Mouse (Mus musculus): ENCODE measurements around the gene Mettl16. TPM values are rescaled to one million over a fixed set of nuclear protein-coding genes. Genes with fewer than 3 reads are reported as not detected.

Gene Mettl16
- polyA plus RNA-seq, 1 experiment = 9.2 TPM

- H3K4me1 ChIP-seq (ENCODE audit: control insufficient read depth, insufficient read depth, low read length) = peaks cover 49% of the 10 kb centered on the region
Measured at GRCm38 (mm10) chr11:74835593-74836224, 65.1 kb downstream of the Mettl16 start.

DNA sequence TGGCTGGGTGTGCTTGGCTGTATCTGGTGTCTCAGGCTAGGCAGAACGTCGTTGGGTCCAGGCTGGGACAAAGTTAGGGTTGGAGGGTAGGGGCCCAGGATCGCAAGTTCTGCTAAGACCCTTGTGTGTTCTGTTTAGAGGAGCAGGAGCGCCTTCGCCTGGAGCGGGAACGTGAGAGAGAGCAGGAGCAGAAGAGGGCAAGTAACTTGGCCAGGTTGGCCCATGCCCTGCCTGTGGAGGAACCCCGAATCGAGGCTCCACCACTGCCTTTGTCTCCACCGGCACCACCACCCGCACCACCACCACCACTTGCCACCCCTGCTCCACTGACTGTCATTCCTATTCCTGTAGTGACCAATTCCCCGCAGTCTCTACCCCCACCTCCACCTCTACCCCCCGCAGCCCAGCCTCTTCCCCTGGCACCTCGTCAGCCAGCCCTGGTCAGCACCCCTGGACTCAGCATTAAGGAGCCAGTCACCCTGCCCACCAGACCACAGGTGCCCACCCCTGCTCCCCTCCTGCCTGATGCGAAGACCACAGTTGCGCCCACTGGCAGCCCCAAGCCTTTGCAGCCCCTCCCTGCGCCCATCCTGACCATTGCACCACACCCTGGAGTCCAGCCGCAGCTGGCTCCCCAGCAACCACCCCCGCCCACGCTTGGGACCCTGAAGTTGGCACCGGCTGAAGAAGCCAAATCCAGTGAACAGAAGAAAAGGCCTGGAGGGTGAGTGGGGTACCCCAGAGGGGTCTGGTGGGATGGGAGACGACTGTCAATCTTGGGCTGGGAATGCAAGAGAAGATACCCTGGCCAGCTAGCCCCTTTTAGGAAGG, 65.8 kb downstream of the Mettl16 start:
- H3K4me3 ChIP-seq (ENCODE audit: insufficient read depth, low read length) = no peak overlapping the region
- peaks cover 49% of the 10 kb centered on the region for H3K4me1 ChIP-seq (ENCODE audit: control insufficient read depth, insufficient read depth, low read length)
- H3K27ac ChIP-seq (ENCODE audit: insufficient read depth, low read depth, low read length) = peak overlapping the region; percentile 75; the same call in 1 of the 2 replicates
- no peak for TF ChIP-seq CTCF (IDR thresholded peaks at IDR 0.05; ENCODE audit: low read depth, low read length)
- TF ChIP-seq POLR2A (IDR thresholded peaks at IDR 0.05; ENCODE audit: borderline replicate concordance, low read depth, low read length) = no peak

More at GRCm38 (mm10) chr11:74835593-74836224, 65.1 kb downstream of the Mettl16 start:
- Histone ChIP-seq H3K27ac (ENCODE audit: insufficient read depth, low read depth, low read length) (no peak overlapping the region), H3K4me3 (ENCODE audit: insufficient read depth, low read length) (no peak overlapping the region)
- TF ChIP-seq CTCF (IDR thresholded peaks at IDR 0.05; ENCODE audit: low read depth, low read length) (no peak), POLR2A (IDR thresholded peaks at IDR 0.05; ENCODE audit: borderline replicate concordance, low read depth, low read length) (no peak)

GRCm38 (mm10) chr11:74837056-74837693, 66.5 kb downstream of the Mettl16 start:
- peaks cover 49% of the 10 kb centered on the region for H3K4me1 ChIP-seq (ENCODE audit: control insufficient read depth, insufficient read depth, low read length)
- TF ChIP-seq CTCF (IDR thresholded peaks at IDR 0.05; ENCODE audit: low read depth, low read length) (no peak), POLR2A (IDR thresholded peaks at IDR 0.05; ENCODE audit: borderline replicate concordance, low read depth, low read length) (no peak)
- H3K27ac ChIP-seq (ENCODE audit: insufficient read depth, low read depth, low read length) = peak overlapping the region; percentile 75
- peak overlapping the region; percentile 50 for H3K4me3 ChIP-seq (ENCODE audit: insufficient read depth, low read length)

DNA sequence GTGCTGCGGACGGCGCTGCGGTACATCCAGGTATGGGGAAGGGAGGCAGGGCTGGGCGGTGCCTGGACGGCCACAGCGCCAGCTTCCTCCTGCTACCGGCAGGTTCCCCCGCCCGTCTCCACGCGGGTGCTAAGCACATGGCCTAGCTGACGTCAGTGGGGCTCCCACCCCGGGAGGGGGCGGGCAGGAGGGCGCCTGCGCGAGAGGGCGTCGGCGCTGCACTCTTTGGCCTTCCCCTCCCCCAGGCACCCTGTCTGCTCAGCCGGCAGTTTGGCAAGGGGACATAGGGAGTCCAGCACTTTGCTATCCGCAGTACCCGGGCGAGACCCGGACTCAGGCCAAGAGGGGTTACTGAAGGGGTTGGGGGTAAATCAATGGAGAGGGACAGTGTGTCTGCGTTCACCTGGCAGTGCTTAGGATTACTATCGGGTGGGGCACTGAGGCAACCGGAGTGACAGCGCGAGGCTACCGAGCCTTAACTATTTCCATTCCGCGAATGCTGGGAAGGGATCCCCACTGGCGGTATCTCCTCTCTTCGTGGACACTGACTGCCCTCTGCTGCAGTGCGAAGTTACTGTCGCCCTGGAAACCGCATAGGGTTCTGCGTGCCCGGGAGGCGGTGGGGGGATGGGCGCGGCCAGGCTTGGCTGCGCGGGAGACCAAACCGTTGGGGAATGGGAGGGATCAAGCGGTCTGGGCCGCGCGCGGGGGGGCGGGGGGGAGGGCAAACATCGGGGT, 67.2 kb downstream of the Mettl16 start:
- peaks cover 49% of the 10 kb centered on the region for H3K4me1 ChIP-seq (ENCODE audit: control insufficient read depth, insufficient read depth, low read length)
- peak overlapping the region; percentile 69 for H3K4me3 ChIP-seq (ENCODE audit: insufficient read depth, low read length)
- TF ChIP-seq CTCF (IDR thresholded peaks at IDR 0.05; ENCODE audit: low read depth, low read length) (no peak), POLR2A (IDR thresholded peaks at IDR 0.05; ENCODE audit: borderline replicate concordance, low read depth, low read length) (no peak)
- H3K27ac ChIP-seq (ENCODE audit: insufficient read depth, low read depth, low read length) = peak overlapping the region; percentile 96

DNA sequence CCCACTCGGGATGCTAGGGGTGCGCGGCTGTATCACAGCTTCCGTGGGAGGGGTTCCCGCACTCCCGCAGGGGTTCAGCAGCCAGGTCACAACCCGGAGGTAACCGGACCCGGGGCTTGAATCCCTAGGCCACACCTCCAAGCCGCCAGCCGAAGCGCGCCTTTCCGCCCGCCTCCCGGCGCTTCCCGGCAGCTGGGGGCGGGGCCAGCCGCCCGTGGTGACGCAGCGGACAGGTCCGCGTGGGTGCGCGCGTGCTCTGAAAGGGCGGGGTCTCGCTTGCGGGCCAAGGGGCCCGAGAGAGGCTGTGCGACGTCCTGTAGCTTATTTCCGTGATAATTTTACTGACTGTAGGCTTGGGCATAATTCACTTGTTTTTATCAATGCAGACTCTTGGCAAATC, 67.8 kb downstream of the Mettl16 start:
- Histone ChIP-seq H3K4me3 (ENCODE audit: insufficient read depth, low read length) (peak overlapping the region; percentile 69), H3K4me1 (ENCODE audit: control insufficient read depth, insufficient read depth, low read length) (peaks cover 48% of the 10 kb centered on the region), H3K27ac (ENCODE audit: insufficient read depth, low read depth, low read length) (peak overlapping the region; percentile 96)
- TF ChIP-seq CTCF (IDR thresholded peaks at IDR 0.05; ENCODE audit: low read depth, low read length) (no peak), POLR2A (IDR thresholded peaks at IDR 0.05; ENCODE audit: borderline replicate concordance, low read depth, low read length) (no peak)

GRCm38 (mm10) chr11:74838971-74839370, 68.3 kb downstream of the Mettl16 start:
- Histone ChIP-seq H3K4me3 (ENCODE audit: insufficient read depth, low read length) (peak overlapping the region; percentile 51), H3K27ac (ENCODE audit: insufficient read depth, low read depth, low read length) (peak overlapping the region; percentile 96), H3K4me1 (ENCODE audit: control insufficient read depth, insufficient read depth, low read length) (peaks cover 43% of the 10 kb centered on the region)
- no peak for TF ChIP-seq CTCF (IDR thresholded peaks at IDR 0.05; ENCODE audit: low read depth, low read length)
- TF ChIP-seq POLR2A (IDR thresholded peaks at IDR 0.05; ENCODE audit: borderline replicate concordance, low read depth, low read length) = no peak

- Histone ChIP-seq H3K4me3 (ENCODE audit: insufficient read depth, low read length) (no peak overlapping the region), H3K4me1 (ENCODE audit: control insufficient read depth, insufficient read depth, low read length) (peaks cover 31% of the 10 kb centered on the region), H3K27ac (ENCODE audit: insufficient read depth, low read depth, low read length) (peak overlapping the region; percentile 96)
- TF ChIP-seq POLR2A (IDR thresholded peaks at IDR 0.05; ENCODE audit: borderline replicate concordance, low read depth, low read length) (no peak), CTCF (IDR thresholded peaks at IDR 0.05; ENCODE audit: low read depth, low read length) (no peak)
Measured at GRCm38 (mm10) chr11:74839860-74840715, 69.5 kb downstream of the Mettl16 start.

DNA sequence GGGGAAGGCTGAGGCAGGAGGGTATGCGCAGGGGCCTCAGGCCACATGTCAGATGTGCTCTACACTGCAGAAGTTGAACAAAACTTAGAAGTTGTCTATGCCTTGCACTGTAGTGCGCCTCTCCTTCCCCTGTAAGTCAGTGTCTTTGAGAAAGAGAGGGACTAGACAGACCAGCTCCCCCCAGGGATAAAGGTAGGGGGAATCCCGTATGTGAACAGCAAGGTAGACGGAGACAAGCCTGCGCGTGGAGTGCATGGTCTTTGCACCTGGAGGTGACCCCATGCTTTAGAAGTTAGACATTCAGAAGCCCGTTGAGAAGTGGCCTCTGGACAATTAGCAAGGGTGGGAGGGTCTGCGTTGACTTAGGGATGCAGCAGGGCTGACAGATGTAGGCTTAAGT, 70.1 kb downstream of the Mettl16 start:
- Histone ChIP-seq H3K4me3 (ENCODE audit: insufficient read depth, low read length) (no peak overlapping the region), H3K4me1 (ENCODE audit: control insufficient read depth, insufficient read depth, low read length) (peaks cover 26% of the 10 kb centered on the region), H3K27ac (ENCODE audit: insufficient read depth, low read depth, low read length) (no peak overlapping the region)
- TF ChIP-seq CTCF (IDR thresholded peaks at IDR 0.05; ENCODE audit: low read depth, low read length) (no peak), POLR2A (IDR thresholded peaks at IDR 0.05; ENCODE audit: borderline replicate concordance, low read depth, low read length) (no peak)
